Mouse (Mus musculus): ENCODE data around the gene Cachd1. TPM values are rescaled to one million over a fixed set of nuclear protein-coding genes. Genes with fewer than 3 reads are reported as not detected.

Cachd1 gene
- polyA plus RNA-seq, 1 experiment from 2014 or later: 6.5 TPM

DNA sequence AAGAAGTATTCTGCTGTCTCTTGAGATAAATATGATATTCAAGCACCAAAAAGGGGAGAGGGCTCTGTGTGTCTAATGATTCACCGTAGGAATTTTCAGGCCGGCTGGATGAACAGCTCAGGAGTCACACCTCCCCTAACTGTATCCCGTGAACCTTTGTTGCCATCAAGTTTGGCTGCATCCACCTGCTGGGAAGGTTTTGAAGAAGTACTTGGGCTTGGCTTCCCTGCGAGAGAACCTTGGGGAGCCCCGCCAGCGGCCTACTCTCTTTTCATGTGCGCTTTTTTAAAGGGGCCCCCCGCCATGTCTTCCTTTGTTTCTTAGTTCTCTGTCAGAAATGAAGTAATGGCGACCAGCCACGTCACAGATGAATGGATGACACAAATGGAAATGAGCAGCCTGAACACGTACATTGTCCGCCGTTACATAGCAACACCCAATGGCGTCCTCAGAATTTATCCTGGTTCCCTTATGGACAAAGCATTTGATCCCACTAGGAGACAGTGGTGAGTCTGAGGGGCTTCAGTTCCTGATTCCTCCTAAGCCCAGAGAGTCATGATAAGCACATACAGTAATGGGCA is 198.1 kb downstream of the Cachd1 start:
- Histone ChIP-seq H3K4me2 (ENCODE audit: low read depth, low read length) (no peak overlapping the region), H3K27ac (ENCODE audit: low read length) (no peak overlapping the region), H3K36me3 (ENCODE audit: control insufficient read depth, insufficient read depth) (no peaks in the 10 kb centered on the region), H3K27me3 (ENCODE audit: control insufficient read depth, insufficient read depth, low read depth, low read length) (no peaks in the 10 kb centered on the region), H3K4me1 (ENCODE audit: control insufficient read depth, low read depth, low read length) (no peaks in the 10 kb centered on the region), H3K9me3 (replicated peaks; ENCODE audit: control insufficient read depth, low read length) (no peaks in the 10 kb centered on the region), H3K9ac (ENCODE audit: low read depth, low read length) (no peak overlapping the region), H3K4me3 (ENCODE audit: low read depth, low read length) (no peak overlapping the region)
- no peak for ATAC-seq (ENCODE audit: low read depth)
- WGBS (ENCODE audit: insufficient replicate concordance): 84% methylated on average over 14 of the region's 14 CpGs

DNA sequence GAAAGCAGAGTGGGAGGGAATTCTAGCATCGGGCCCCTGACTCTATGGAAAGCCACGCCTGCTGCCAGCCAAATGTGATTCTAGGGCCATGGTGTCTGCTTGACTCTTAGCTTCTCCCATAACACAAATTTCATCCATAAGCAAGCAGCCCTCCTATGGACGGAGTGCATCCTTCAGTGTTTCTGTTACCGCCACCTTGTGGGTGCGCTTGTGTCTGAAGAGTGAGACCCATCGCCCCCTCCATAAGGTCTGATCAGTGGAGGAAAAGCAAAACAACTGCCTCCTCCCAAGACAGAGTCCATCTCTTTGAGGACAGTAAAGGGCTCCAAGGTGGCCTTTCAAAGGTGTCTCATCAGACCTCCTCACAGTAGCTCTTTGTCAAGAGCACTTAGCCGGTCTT is 201.0 kb downstream of the Cachd1 start:
- H3K27me3 ChIP-seq (ENCODE audit: control insufficient read depth, insufficient read depth, low read depth, low read length): no peaks in the 10 kb centered on the region
- no peak overlapping the region for H3K4me3 ChIP-seq (ENCODE audit: low read depth, low read length)
- H3K9me3 ChIP-seq (replicated peaks; ENCODE audit: control insufficient read depth, low read length): no peaks in the 10 kb centered on the region
- WGBS (ENCODE audit: insufficient replicate concordance): 74% methylated on average over 7 of the region's 7 CpGs
- no peak for ATAC-seq (ENCODE audit: low read depth)
- H3K4me2 ChIP-seq (ENCODE audit: low read depth, low read length): no peak overlapping the region
- H3K27ac ChIP-seq (ENCODE audit: low read length): no peak overlapping the region
- no peak overlapping the region for H3K9ac ChIP-seq (ENCODE audit: low read depth, low read length)
- H3K4me1 ChIP-seq (ENCODE audit: control insufficient read depth, low read depth, low read length): no peaks in the 10 kb centered on the region
- H3K36me3 ChIP-seq (ENCODE audit: control insufficient read depth, insufficient read depth): no peaks in the 10 kb centered on the region

DNA sequence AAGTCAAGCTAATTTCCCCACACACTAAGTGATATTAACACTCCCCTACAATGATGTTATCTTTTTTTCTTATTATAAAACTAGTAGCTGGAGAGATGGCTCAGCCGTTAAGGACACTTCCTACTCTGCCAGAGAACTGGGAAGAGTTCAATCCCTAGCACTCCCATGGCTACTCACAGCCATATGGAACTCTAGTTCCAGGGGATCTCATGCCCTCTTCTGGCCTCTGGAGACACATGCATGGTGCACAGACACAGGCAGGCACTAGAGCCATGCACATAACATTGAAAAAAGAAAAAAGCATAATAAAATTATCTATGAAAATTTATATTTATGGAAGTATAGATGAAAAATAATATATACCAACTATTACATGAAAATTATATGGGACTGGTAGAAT is 210.7 kb downstream of the Cachd1 start:
- ATAC-seq (ENCODE audit: low read depth): no peak
- Histone ChIP-seq H3K27ac (ENCODE audit: low read length) (no peak overlapping the region), H3K4me2 (ENCODE audit: low read depth, low read length) (no peak overlapping the region), H3K9me3 (replicated peaks; ENCODE audit: control insufficient read depth, low read length) (no peaks in the 10 kb centered on the region), H3K4me3 (ENCODE audit: low read depth, low read length) (no peak overlapping the region), H3K4me1 (ENCODE audit: control insufficient read depth, low read depth, low read length) (peaks cover 4% of the 10 kb centered on the region), H3K36me3 (ENCODE audit: control insufficient read depth, insufficient read depth) (no peaks in the 10 kb centered on the region), H3K27me3 (ENCODE audit: control insufficient read depth, insufficient read depth, low read depth, low read length) (no peaks in the 10 kb centered on the region), H3K9ac (ENCODE audit: low read depth, low read length) (no peak overlapping the region)
- 71% methylated on average over 1 of the region's 1 CpGs for WGBS (ENCODE audit: insufficient replicate concordance)

DNA sequence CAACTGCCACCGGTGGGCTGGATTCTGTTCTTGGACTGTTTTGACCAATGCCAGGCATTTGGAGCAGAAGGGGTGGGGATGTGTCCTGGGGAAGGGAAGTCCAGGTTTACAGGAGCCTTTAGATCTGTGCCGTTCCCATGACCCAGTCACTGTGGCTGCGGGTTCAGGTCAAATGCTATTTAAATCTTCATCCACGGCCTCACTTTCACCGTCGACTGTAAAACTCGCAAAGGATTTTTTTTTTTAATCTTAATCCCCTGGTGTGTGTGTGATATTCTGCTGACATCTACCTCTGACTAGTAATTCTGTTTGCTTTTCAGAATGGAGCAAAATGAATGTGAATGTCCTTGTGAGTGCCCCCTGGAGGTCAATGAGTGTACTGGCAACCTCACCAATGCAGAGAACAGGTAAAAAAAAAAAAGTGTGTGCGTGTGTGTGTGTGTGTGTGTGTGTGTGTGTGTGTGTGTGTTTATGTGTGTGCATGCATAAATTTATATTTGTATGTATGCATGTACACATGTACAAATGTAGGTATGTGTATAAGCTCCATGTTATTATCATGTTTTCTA is 211.8 kb downstream of the Cachd1 start:
- 77% methylated on average over 8 of the region's 8 CpGs for WGBS (ENCODE audit: insufficient replicate concordance)

DNA sequence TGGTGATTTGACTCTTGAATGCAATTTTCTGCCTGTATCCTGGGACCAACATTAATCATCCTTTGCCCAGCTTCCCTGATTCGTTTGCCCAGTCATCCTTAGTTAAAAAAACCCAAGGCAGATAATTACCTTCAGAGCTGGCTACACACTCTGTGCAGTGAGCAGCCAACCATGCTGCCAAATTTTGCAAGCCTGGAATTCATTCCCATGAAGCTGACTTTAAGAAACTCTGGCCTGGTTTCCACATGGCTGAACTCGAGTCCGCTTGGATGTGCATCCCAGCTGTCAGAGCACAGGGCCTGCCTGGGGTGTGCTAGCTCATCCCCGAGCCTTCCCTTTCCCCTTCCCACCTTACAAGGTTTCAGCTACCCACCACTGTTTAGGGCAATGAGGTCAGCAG is 214.5 kb downstream of the Cachd1 start:
- Histone ChIP-seq H3K36me3 (ENCODE audit: control insufficient read depth, insufficient read depth) (no peaks in the 10 kb centered on the region), H3K4me1 (ENCODE audit: control insufficient read depth, low read depth, low read length) (peaks cover 23% of the 10 kb centered on the region), H3K4me3 (ENCODE audit: low read depth, low read length) (no peak overlapping the region), H3K4me2 (ENCODE audit: low read depth, low read length) (no peak overlapping the region), H3K9me3 (replicated peaks; ENCODE audit: control insufficient read depth, low read length) (no peaks in the 10 kb centered on the region), H3K9ac (ENCODE audit: low read depth, low read length) (no peak overlapping the region), H3K27me3 (ENCODE audit: control insufficient read depth, insufficient read depth, low read depth, low read length) (no peaks in the 10 kb centered on the region), H3K27ac (ENCODE audit: low read length) (no peak overlapping the region)
- no peak for ATAC-seq (ENCODE audit: low read depth)
- 81% methylated on average over 4 of the region's 4 CpGs for WGBS (ENCODE audit: insufficient replicate concordance)

More for the DNA sequence above, 211.8 kb downstream of the Cachd1 start:
- Histone ChIP-seq H3K27ac (ENCODE audit: low read length) (no peak overlapping the region), H3K36me3 (ENCODE audit: control insufficient read depth, insufficient read depth) (no peaks in the 10 kb centered on the region), H3K4me2 (ENCODE audit: low read depth, low read length) (no peak overlapping the region), H3K9ac (ENCODE audit: low read depth, low read length) (no peak overlapping the region), H3K9me3 (replicated peaks; ENCODE audit: control insufficient read depth, low read length) (no peaks in the 10 kb centered on the region), H3K4me1 (ENCODE audit: control insufficient read depth, low read depth, low read length) (peaks cover 15% of the 10 kb centered on the region), H3K4me3 (ENCODE audit: low read depth, low read length) (no peak overlapping the region), H3K27me3 (ENCODE audit: control insufficient read depth, insufficient read depth, low read depth, low read length) (no peaks in the 10 kb centered on the region)
- no peak for ATAC-seq (ENCODE audit: low read depth)

DNA sequence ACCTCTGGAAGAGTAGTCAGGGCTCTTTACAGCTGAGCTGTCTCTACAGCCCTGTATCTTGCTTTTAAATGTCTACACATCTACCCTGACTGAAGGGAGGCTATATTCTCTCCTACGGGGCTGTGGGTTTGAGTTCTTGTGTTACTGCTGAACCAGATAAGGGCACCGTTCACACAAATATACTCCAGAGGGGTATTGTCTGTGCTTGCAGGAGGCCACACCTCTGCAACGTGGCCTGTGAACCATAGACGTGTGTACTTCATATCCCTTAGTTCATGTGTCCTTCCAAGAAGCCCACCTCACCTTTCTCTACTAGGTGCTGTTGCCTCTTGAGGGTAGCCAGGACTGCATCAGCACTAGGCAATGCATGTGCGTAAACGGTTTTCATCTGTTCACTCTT is 215.6 kb downstream of the Cachd1 start:
- Histone ChIP-seq H3K4me2 (ENCODE audit: low read depth, low read length) (no peak overlapping the region), H3K9me3 (replicated peaks; ENCODE audit: control insufficient read depth, low read length) (no peaks in the 10 kb centered on the region), H3K27me3 (ENCODE audit: control insufficient read depth, insufficient read depth, low read depth, low read length) (no peaks in the 10 kb centered on the region), H3K4me3 (ENCODE audit: low read depth, low read length) (no peak overlapping the region), H3K36me3 (ENCODE audit: control insufficient read depth, insufficient read depth) (no peaks in the 10 kb centered on the region), H3K27ac (ENCODE audit: low read length) (peak overlapping the region; percentile 72; the same call in 1 of the 2 replicates), H3K4me1 (ENCODE audit: control insufficient read depth, low read depth, low read length) (peaks cover 29% of the 10 kb centered on the region), H3K9ac (ENCODE audit: low read depth, low read length) (no peak overlapping the region)
- 45% methylated on average over 6 of the region's 6 CpGs for WGBS (ENCODE audit: insufficient replicate concordance)
- ATAC-seq (ENCODE audit: low read depth): no peak

DNA sequence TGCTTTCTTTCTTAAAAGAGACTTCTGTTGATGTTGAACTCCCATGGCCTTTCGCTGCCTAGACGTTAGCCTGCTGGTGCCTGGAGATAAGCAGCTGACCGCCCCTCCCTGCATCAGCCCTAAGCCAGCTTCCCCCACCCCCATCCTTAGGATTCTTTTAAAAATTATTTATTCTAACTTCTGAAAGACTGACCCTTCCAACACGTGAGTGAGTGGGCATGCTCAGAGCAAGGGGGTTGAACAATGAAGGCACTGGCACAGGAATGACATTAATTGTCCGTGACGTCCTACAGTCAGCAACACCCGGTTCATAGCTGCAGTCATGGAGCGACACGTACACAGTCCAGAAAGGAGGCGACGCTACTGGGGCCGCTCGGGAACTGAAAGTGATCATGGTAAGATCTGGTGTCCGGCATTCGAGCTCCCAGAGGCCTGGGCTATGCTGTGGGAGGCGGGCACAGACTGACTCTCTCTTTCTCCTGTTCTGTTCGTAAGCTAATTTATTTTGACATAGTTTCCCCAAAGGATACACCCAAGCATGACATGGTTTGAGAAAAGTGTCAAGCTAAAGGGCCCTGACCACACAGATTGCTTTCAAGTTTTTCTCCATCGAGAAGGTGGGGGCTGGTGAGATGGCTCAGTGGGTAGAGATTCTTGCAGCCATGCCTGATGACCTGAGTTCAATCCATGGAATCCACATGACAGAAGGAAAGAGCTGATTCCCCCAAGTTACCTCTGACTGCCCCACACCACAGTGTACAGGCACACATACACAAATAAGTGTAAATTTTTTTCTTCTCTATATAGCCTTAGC is 218.2 kb downstream of the Cachd1 start:
- WGBS (ENCODE audit: insufficient replicate concordance): 21% methylated on average over 18 of the region's 18 CpGs
- no peaks in the 10 kb centered on the region for H3K27me3 ChIP-seq (ENCODE audit: control insufficient read depth, insufficient read depth, low read depth, low read length)
- H3K4me1 ChIP-seq (ENCODE audit: control insufficient read depth, low read depth, low read length): peaks cover 33% of the 10 kb centered on the region
- H3K27ac ChIP-seq (ENCODE audit: low read length): peak overlapping the region; percentile 93
- no peaks in the 10 kb centered on the region for H3K36me3 ChIP-seq (ENCODE audit: control insufficient read depth, insufficient read depth)
- peak overlapping the region; percentile 65 for H3K4me2 ChIP-seq (ENCODE audit: low read depth, low read length)
- no peaks in the 10 kb centered on the region for H3K9me3 ChIP-seq (replicated peaks; ENCODE audit: control insufficient read depth, low read length)
- ATAC-seq (ENCODE audit: low read depth): peak; percentile 91
- H3K9ac ChIP-seq (ENCODE audit: low read depth, low read length): peak overlapping the region; percentile 67
- H3K4me3 ChIP-seq (ENCODE audit: low read depth, low read length): peak overlapping the region; percentile 63

DNA sequence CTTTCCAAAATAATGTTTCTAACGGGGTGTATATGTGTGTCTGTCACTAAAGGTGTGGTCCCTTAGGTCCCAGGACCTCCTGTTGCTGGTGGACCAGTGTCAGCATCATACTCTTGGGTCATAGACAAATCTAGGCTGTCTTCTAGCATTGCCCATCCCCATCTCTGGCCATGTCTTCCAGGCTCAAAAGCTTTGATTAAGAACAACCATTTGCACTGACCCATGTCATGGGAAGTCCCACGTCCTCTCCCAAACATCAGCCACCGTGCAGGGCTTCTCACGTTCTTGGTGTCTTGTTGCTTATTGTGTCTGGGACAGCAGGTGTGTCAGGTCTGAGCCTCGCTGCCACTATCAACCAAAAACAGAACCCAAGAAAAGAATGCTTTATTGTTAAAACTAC is 219.1 kb downstream of the Cachd1 start:
- H3K9me3 ChIP-seq (replicated peaks; ENCODE audit: control insufficient read depth, low read length): no peaks in the 10 kb centered on the region
- peak overlapping the region; percentile 63 for H3K4me3 ChIP-seq (ENCODE audit: low read depth, low read length)
- peak overlapping the region; percentile 65 for H3K4me2 ChIP-seq (ENCODE audit: low read depth, low read length)
- peaks cover 33% of the 10 kb centered on the region for H3K4me1 ChIP-seq (ENCODE audit: control insufficient read depth, low read depth, low read length)
- H3K27ac ChIP-seq (ENCODE audit: low read length): peak overlapping the region; percentile 93
- H3K27me3 ChIP-seq (ENCODE audit: control insufficient read depth, insufficient read depth, low read depth, low read length): no peaks in the 10 kb centered on the region
- no peak for ATAC-seq (ENCODE audit: low read depth)
- peak overlapping the region; percentile 67 for H3K9ac ChIP-seq (ENCODE audit: low read depth, low read length)
- H3K36me3 ChIP-seq (ENCODE audit: control insufficient read depth, insufficient read depth): no peaks in the 10 kb centered on the region
- 82% methylated on average over 5 of the region's 5 CpGs for whole genome bisulfite sequencing (ENCODE audit: insufficient replicate concordance)

DNA sequence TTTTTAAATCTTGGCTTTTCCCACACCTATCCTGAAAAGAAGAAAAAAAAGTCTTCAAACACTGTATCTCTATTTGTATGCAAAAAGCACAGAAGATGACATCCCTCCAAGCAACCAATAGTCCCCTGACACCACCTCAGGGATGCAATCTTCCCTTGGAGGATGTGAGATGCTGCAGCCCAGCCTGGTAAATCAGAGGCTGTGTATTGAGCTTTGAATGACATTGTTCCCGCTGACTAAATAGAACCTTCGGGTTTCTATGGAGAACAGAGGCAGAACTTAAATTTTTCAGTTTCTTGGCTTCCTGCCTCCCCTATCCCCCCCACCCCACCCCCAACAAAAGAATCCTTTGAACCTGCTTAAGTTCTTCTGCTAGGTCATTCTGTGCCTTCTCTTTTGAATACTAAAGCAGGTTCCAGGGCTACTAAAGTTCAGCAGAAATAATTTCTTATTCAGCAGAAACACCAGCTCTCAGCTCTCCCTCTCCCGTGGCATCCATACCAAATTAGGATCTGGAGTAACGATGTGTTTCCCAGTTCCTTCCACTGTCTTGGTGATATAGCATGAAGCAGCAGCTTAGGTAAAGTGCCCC is 219.7 kb downstream of the Cachd1 start:
- Histone ChIP-seq H3K4me1 (ENCODE audit: control insufficient read depth, low read depth, low read length) (peaks cover 33% of the 10 kb centered on the region), H3K4me3 (ENCODE audit: low read depth, low read length) (peak overlapping the region; percentile 63)

More for the DNA sequence above, 219.7 kb downstream of the Cachd1 start:
- 85% methylated on average over 4 of the region's 4 CpGs for WGBS (ENCODE audit: insufficient replicate concordance)
- Histone ChIP-seq H3K27ac (ENCODE audit: low read length) (no peak overlapping the region), H3K9me3 (replicated peaks; ENCODE audit: control insufficient read depth, low read length) (no peaks in the 10 kb centered on the region), H3K36me3 (ENCODE audit: control insufficient read depth, insufficient read depth) (no peaks in the 10 kb centered on the region), H3K27me3 (ENCODE audit: control insufficient read depth, insufficient read depth, low read depth, low read length) (no peaks in the 10 kb centered on the region), H3K4me2 (ENCODE audit: low read depth, low read length) (peak overlapping the region; percentile 65), H3K9ac (ENCODE audit: low read depth, low read length) (no peak overlapping the region)
- no peak for ATAC-seq (ENCODE audit: low read depth)

Measured in liver, embryonic 16.5 days (tissue).